Mouse (Mus musculus) frontal cortex, postnatal 25 days (tissue): ENCODE data around the gene Mkks.

Experiments used
- DNase-seq, 2 experiments: peaks; one replicate each; pipeline ENCODE4 v3.0.0; 2022; ENCODE audit warnings: low spot score in 2 of 2

Mkks gene

GRCm38 (mm10) chr2:136835882-136836281 is 55.3 kb downstream of the Mkks start:
- no peak for DNase-seq

DNA sequence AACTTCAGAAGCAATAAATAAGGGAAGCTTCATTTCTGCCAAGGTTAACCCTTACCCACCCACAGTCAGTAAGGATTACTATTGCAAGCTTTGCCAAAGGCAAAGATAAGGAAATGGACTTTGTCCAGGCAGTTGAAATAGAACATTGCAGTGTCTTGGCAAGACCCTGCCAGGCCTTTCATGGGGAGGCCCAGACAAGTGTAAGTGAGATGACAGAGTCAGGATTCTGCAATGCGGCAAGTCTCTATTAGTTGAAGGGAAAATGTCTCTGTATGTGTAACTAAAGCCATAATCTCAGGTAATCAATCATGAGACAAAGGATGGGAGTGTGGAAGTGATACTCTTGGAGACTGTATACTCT is 56.5 kb downstream of the Mkks start:
- no peak for DNase-seq

GRCm38 (mm10) chr2:136833976-136834714 is 57.0 kb downstream of the Mkks start:
- DNase-seq: no peak

DNA sequence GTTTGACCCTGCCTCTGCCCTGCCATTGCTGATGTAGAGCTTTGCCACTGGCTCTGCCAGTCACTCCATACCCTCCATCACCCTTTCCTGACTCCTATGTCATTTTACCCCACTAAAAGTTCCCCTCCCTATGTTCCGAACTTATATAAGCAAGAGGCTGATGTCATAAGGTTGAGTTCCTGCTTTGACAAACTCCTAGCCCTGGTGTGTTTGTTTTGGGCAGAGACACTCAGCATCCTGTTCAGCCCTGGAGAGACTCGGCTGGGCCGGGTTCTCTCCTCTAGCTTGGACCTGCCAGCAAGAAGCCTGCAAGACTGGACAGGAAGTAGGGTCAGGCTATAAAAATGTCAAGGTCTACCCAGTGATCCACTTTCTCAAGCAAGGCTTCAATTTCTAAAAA is 58.3 kb downstream of the Mkks start:
- no peak for DNase-seq

DNA sequence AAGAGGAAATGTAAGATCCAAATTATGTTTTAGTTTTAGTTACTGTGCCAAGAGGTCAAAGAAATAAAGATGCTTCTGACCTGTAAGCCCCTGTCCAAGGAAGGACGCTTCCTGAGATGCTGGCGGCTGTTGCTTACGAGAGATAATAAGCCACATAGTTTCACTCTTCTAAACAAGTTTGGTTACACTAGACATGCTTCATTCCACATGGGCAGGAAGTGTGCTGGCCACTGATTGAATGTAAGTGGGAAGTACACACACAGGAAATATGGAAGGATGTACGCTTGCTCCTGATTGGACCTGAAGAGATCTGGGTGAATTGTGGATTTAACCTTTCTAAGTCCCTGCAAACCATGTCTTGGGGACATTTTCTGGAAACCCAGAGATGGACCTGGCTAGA is 63.6 kb downstream of the Mkks start:
- DNase-seq: no peak
